Mouse (Mus musculus): ENCODE data around the gene Gm20388. TPM values are rescaled to one million over a fixed set of nuclear protein-coding genes. Genes with fewer than 3 reads are reported as not detected.
A peak's percentile ranks its signal among the peaks of the same experiment; 100 is the strongest.

Gene Gm20388
- polyA plus RNA-seq, 1 experiment: 49.7 TPM

- H3K27ac ChIP-seq (ENCODE audit: insufficient read depth, low read depth, low read length): no peak overlapping the region
- 72% methylated on average over 14 of the region's 14 CpGs for WGBS
- TF ChIP-seq POLR2A (IDR thresholded peaks at IDR 0.05; ENCODE audit: low read depth, low read length): no peak
- TF ChIP-seq CTCF (conservative IDR thresholded peaks at IDR 0.05; ENCODE audit: insufficient read depth, insufficient read length, low read depth, low read length): no peak
- no peaks in the 10 kb centered on the region for H3K36me3 ChIP-seq (ENCODE audit: control insufficient read depth, insufficient read depth, low read length)
- H3K4me1 ChIP-seq (ENCODE audit: control insufficient read depth, insufficient read depth, low read length): no peaks in the 10 kb centered on the region; the same call in 1 of the 2 replicates
- H3K27me3 ChIP-seq (replicated peaks; ENCODE audit: control insufficient read depth, insufficient read depth, low read length): no peaks in the 10 kb centered on the region
- no peak for DNase-seq
- H3K4me3 ChIP-seq (ENCODE audit: insufficient read depth, low read depth, low read length): no peak overlapping the region
Measured at GRCm38 (mm10) chr8:121856071-121856746, 1945.6 kb downstream of the Gm20388 start.

GRCm38 (mm10) chr8:121857331-121857730 lies 1946.7 kb downstream of the Gm20388 start:
- DNase-seq: peak; percentile 21
- WGBS: 40% methylated on average over 9 of the region's 9 CpGs
- H3K4me1 ChIP-seq (ENCODE audit: control insufficient read depth, insufficient read depth, low read length): no peaks in the 10 kb centered on the region
- H3K27ac ChIP-seq (ENCODE audit: insufficient read depth, low read depth, low read length): no peak overlapping the region
- no peaks in the 10 kb centered on the region for H3K27me3 ChIP-seq (replicated peaks; ENCODE audit: control insufficient read depth, insufficient read depth, low read length)
- TF ChIP-seq CTCF (conservative IDR thresholded peaks at IDR 0.05; ENCODE audit: insufficient read depth, insufficient read length, low read depth, low read length) (no peak), POLR2A (IDR thresholded peaks at IDR 0.05; ENCODE audit: low read depth, low read length) (no peak)
- no peaks in the 10 kb centered on the region for H3K36me3 ChIP-seq (ENCODE audit: control insufficient read depth, insufficient read depth, low read length)
- H3K4me3 ChIP-seq (ENCODE audit: insufficient read depth, low read depth, low read length): no peak overlapping the region

- no peaks in the 10 kb centered on the region for H3K4me1 ChIP-seq (ENCODE audit: control insufficient read depth, insufficient read depth, low read length)
- 67% methylated on average over 2 of the region's 2 CpGs for WGBS
- H3K4me3 ChIP-seq (ENCODE audit: insufficient read depth, low read depth, low read length): no peak overlapping the region
- TF ChIP-seq POLR2A (IDR thresholded peaks at IDR 0.05; ENCODE audit: low read depth, low read length) (no peak), CTCF (conservative IDR thresholded peaks at IDR 0.05; ENCODE audit: insufficient read depth, insufficient read length, low read depth, low read length) (no peak)
- no peak overlapping the region for H3K27ac ChIP-seq (ENCODE audit: insufficient read depth, low read depth, low read length)
- no peak for DNase-seq
- H3K27me3 ChIP-seq (replicated peaks; ENCODE audit: control insufficient read depth, insufficient read depth, low read length): no peaks in the 10 kb centered on the region
- no peaks in the 10 kb centered on the region for H3K36me3 ChIP-seq (ENCODE audit: control insufficient read depth, insufficient read depth, low read length)
Measured at GRCm38 (mm10) chr8:121857747-121858146, 1947.1 kb downstream of the Gm20388 start.

- H3K27me3 ChIP-seq (replicated peaks; ENCODE audit: control insufficient read depth, insufficient read depth, low read length): no peaks in the 10 kb centered on the region
- H3K4me3 ChIP-seq (ENCODE audit: insufficient read depth, low read depth, low read length): no peak overlapping the region
- no peaks in the 10 kb centered on the region for H3K4me1 ChIP-seq (ENCODE audit: control insufficient read depth, insufficient read depth, low read length)
- no peaks in the 10 kb centered on the region for H3K36me3 ChIP-seq (ENCODE audit: control insufficient read depth, insufficient read depth, low read length)
- WGBS: 41% methylated on average over 6 of the region's 6 CpGs
- TF ChIP-seq CTCF (conservative IDR thresholded peaks at IDR 0.05; ENCODE audit: insufficient read depth, insufficient read length, low read depth, low read length) (no peak), POLR2A (IDR thresholded peaks at IDR 0.05; ENCODE audit: low read depth, low read length) (no peak)
- DNase-seq: no peak
- no peak overlapping the region for H3K27ac ChIP-seq (ENCODE audit: insufficient read depth, low read depth, low read length)
Measured at GRCm38 (mm10) chr8:121861276-121861675, 1950.6 kb downstream of the Gm20388 start.

- no peak overlapping the region for H3K4me3 ChIP-seq (ENCODE audit: insufficient read depth, low read depth, low read length)
- no peak overlapping the region for H3K27ac ChIP-seq (ENCODE audit: insufficient read depth, low read depth, low read length)
- no peak for TF ChIP-seq POLR2A (IDR thresholded peaks at IDR 0.05; ENCODE audit: low read depth, low read length)
- TF ChIP-seq CTCF (conservative IDR thresholded peaks at IDR 0.05; ENCODE audit: insufficient read depth, insufficient read length, low read depth, low read length): no peak
- no peaks in the 10 kb centered on the region for H3K4me1 ChIP-seq (ENCODE audit: control insufficient read depth, insufficient read depth, low read length)
- WGBS: 61% methylated on average over 12 of the region's 12 CpGs
- no peaks in the 10 kb centered on the region for H3K27me3 ChIP-seq (replicated peaks; ENCODE audit: control insufficient read depth, insufficient read depth, low read length)
- DNase-seq: no peak
- H3K36me3 ChIP-seq (ENCODE audit: control insufficient read depth, insufficient read depth, low read length): no peaks in the 10 kb centered on the region
Measured at GRCm38 (mm10) chr8:121861806-121862548, 1951.3 kb downstream of the Gm20388 start.

- Histone ChIP-seq H3K27me3 (replicated peaks; ENCODE audit: control insufficient read depth, insufficient read depth, low read length) (no peaks in the 10 kb centered on the region), H3K36me3 (ENCODE audit: control insufficient read depth, insufficient read depth, low read length) (no peaks in the 10 kb centered on the region), H3K4me1 (ENCODE audit: control insufficient read depth, insufficient read depth, low read length) (no peaks in the 10 kb centered on the region), H3K27ac (ENCODE audit: insufficient read depth, low read depth, low read length) (no peak overlapping the region), H3K4me3 (ENCODE audit: insufficient read depth, low read depth, low read length) (no peak overlapping the region)
- WGBS: 75% methylated on average over 8 of the region's 8 CpGs
- DNase-seq: no peak
- no peak for TF ChIP-seq POLR2A (IDR thresholded peaks at IDR 0.05; ENCODE audit: low read depth, low read length)
- TF ChIP-seq CTCF (conservative IDR thresholded peaks at IDR 0.05; ENCODE audit: insufficient read depth, insufficient read length, low read depth, low read length): no peak
Measured at GRCm38 (mm10) chr8:121865356-121865755, 1954.7 kb downstream of the Gm20388 start.

GRCm38 (mm10) chr8:121868196-121868595 lies 1957.6 kb downstream of the Gm20388 start:
- WGBS: 89% methylated on average over 5 of the region's 5 CpGs
- no peaks in the 10 kb centered on the region for H3K4me1 ChIP-seq (ENCODE audit: control insufficient read depth, insufficient read depth, low read length)
- no peak overlapping the region for H3K27ac ChIP-seq (ENCODE audit: insufficient read depth, low read depth, low read length)
- TF ChIP-seq CTCF (conservative IDR thresholded peaks at IDR 0.05; ENCODE audit: insufficient read depth, insufficient read length, low read depth, low read length): no peak
- no peak for TF ChIP-seq POLR2A (IDR thresholded peaks at IDR 0.05; ENCODE audit: low read depth, low read length)
- no peaks in the 10 kb centered on the region for H3K27me3 ChIP-seq (replicated peaks; ENCODE audit: control insufficient read depth, insufficient read depth, low read length)
- H3K36me3 ChIP-seq (ENCODE audit: control insufficient read depth, insufficient read depth, low read length): no peaks in the 10 kb centered on the region
- no peak for DNase-seq
- H3K4me3 ChIP-seq (ENCODE audit: insufficient read depth, low read depth, low read length): no peak overlapping the region

Data from kidney, adult 2 months (tissue).